In genomic region chr9:106685249-106686101, GRCm38 (mm10) we compare ENCODE assay signal across 8 mouse cellular contexts. TPM values are rescaled to one million over a fixed set of nuclear protein-coding genes. Genes with fewer than 3 reads are reported as not detected.
DNase-seq lines count a peak whose midpoint lies in the region; ATAC-seq and TF ChIP-seq lines count a peak whose summit lies in the region.

Tex264 (minus strand) TSS chr9:106685927.

- peak; percentile 91 for DNase-seq in CD4-positive helper T cell, adult 2 months (ENCODE audit: low read depth, low spot score)
- DNase-seq in brain, embryonic 14.5 days (ENCODE audit: low read depth), result peak; percentile 88
- peak; percentile 94 for DNase-seq in kidney, postnatal 10 days
- peak; percentile 34 to 57 (median 40) for DNase-seq in liver, embryonic 14.5 days (ENCODE audit: low read depth in 3 of 3, low spot score in 3 of 3)
- DNase-seq in neural tube, embryonic 11.5 days (ENCODE audit: low spot score), result peak; percentile 83
- peak; percentile 93 for DNase-seq in stomach, postnatal 0 days (ENCODE audit: low spot score)

- TF ChIP-seq CTCF in brain, embryonic 14.5 days (IDR thresholded peaks at IDR 0.05; ENCODE audit: borderline replicate concordance, extremely low read depth, insufficient read depth, insufficient read length), result no peak
- TF ChIP-seq CTCF in liver, embryonic 14.5 days (IDR thresholded peaks at IDR 0.05; ENCODE audit: low read depth), result no peak
- no peak for TF ChIP-seq CTCF in stomach, postnatal 0 days (IDR thresholded peaks at IDR 0.05; ENCODE audit: low read depth)

- peak within 1 kb of the TSS; percentile 65 for H3K4me3 ChIP-seq in erythroblast, embryonic 14.5 days (replicated peaks)
- H3K4me3 ChIP-seq in heart, embryonic 12.5 days, result peak within 1 kb of the TSS; percentile 87
- peak within 1 kb of the TSS; percentile 62 to 75 for H3K4me3 ChIP-seq in liver, embryonic 14.5 days (ENCODE audit: insufficient read depth in 1 of 2, low read depth in 2 of 2, low read length in 2 of 2)
- H3K4me3 ChIP-seq in neural tube, embryonic 11.5 days (ENCODE audit: low read depth, low read length), result peak within 1 kb of the TSS; percentile 78
- H3K4me3 ChIP-seq in stomach, postnatal 0 days (ENCODE audit: low read depth, low read length), result peak within 1 kb of the TSS; percentile 77

- peaks cover 5% of the 10 kb centered on the region for H3K27me3 ChIP-seq in erythroblast, embryonic 14.5 days (ENCODE audit: control insufficient read depth)
- H3K27me3 ChIP-seq in heart, embryonic 12.5 days (replicated peaks), result no peaks in the 10 kb centered on the region
- H3K27me3 ChIP-seq in liver, embryonic 14.5 days (ENCODE audit: control insufficient read depth, insufficient read depth, low read length), result no peaks in the 10 kb centered on the region
- no peaks in the 10 kb centered on the region for H3K27me3 ChIP-seq in neural tube, embryonic 11.5 days (ENCODE audit: control insufficient read depth, insufficient read depth, low read length)
- no peaks in the 10 kb centered on the region for H3K27me3 ChIP-seq in stomach, postnatal 0 days (ENCODE audit: control insufficient read depth, insufficient read depth, low read length)

- H3K4me1 ChIP-seq in erythroblast, embryonic 14.5 days (ENCODE audit: control insufficient read depth), result peaks cover 25% of the 10 kb centered on the region
- H3K4me1 ChIP-seq in heart, embryonic 12.5 days (replicated peaks), result peaks cover 16% of the 10 kb centered on the region
- peaks cover 8 to 9% of the 10 kb centered on the region in 2 experiments for H3K4me1 ChIP-seq in liver, embryonic 14.5 days (replicated peaks; ENCODE audit: control insufficient read depth in 2 of 2, insufficient read depth in 2 of 2, low read length in 1 of 2)
- H3K4me1 ChIP-seq in neural tube, embryonic 11.5 days (ENCODE audit: control insufficient read depth, insufficient read depth, low read length), result no peaks in the 10 kb centered on the region
- 0 out of 2 replicates have a peak, but pooled peaks cover 3% of the 10 kb centered on the region for H3K4me1 ChIP-seq in stomach, postnatal 0 days (replicated peaks; ENCODE audit: control insufficient read depth, insufficient read depth)

- no peak for TF ChIP-seq EP300 in liver, embryonic 14.5 days (IDR thresholded peaks at IDR 0.05; ENCODE audit: low read depth)
- TF ChIP-seq EP300 in stomach, postnatal 0 days (optimal IDR thresholded peaks at IDR 0.05), result no peak

- peak within 1 kb of the TSS; percentile 88 for H3K9ac ChIP-seq in heart, embryonic 12.5 days
- peak within 1 kb of the TSS; percentile 58 for H3K9ac ChIP-seq in liver, embryonic 14.5 days (replicated peaks)
- H3K9ac ChIP-seq in neural tube, embryonic 11.5 days (ENCODE audit: low read length), result peak within 1 kb of the TSS; percentile 77
- peak within 1 kb of the TSS; percentile 81 for H3K9ac ChIP-seq in stomach, postnatal 0 days (ENCODE audit: low read length)

- H3K9me3 ChIP-seq in erythroblast, embryonic 14.5 days (ENCODE audit: control insufficient read depth, low read length), result no peaks in the 10 kb centered on the region
- no peaks in the 10 kb centered on the region for H3K9me3 ChIP-seq in heart, embryonic 12.5 days (replicated peaks)
- H3K9me3 ChIP-seq in liver, embryonic 14.5 days (ENCODE audit: control insufficient read depth, low read length), result no peaks in the 10 kb centered on the region
- no peaks in the 10 kb centered on the region for H3K9me3 ChIP-seq in neural tube, embryonic 11.5 days (ENCODE audit: control insufficient read depth, low read length)
- no peaks in the 10 kb centered on the region for H3K9me3 ChIP-seq in stomach, postnatal 0 days (ENCODE audit: control insufficient read depth, low read length)

- H3K36me3 ChIP-seq in erythroblast, embryonic 14.5 days (ENCODE audit: control insufficient read depth), result no peaks in the 10 kb centered on the region; the same call in 1 of the 2 replicates
- peaks cover 17% of the 10 kb centered on the region for H3K36me3 ChIP-seq in heart, embryonic 12.5 days
- H3K36me3 ChIP-seq in liver, embryonic 14.5 days (replicated peaks; ENCODE audit: control insufficient read depth, insufficient read depth, low read depth), result no peaks in the 10 kb centered on the region
- H3K36me3 ChIP-seq in neural tube, embryonic 11.5 days (ENCODE audit: control insufficient read depth, insufficient read depth, low read length), result no peaks in the 10 kb centered on the region
- H3K36me3 ChIP-seq in stomach, postnatal 0 days (ENCODE audit: control insufficient read depth, insufficient read depth, low read length), result peaks cover 4% of the 10 kb centered on the region; the same call in 1 of the 2 replicates

- H3K27ac ChIP-seq in heart, embryonic 12.5 days (ENCODE audit: poor library complexity, severe bottlenecking), result peak within 1 kb of the TSS; percentile 71
- peak within 1 kb of the TSS; percentile 5; the same call in 1 of the 2 replicates for H3K27ac ChIP-seq in liver, embryonic 14.5 days
- no peak within 1 kb of the TSS for H3K27ac ChIP-seq in neural tube, embryonic 11.5 days (ENCODE audit: low read depth, low read length)
- H3K27ac ChIP-seq in stomach, postnatal 0 days (replicated peaks), result peak within 1 kb of the TSS; percentile 92

- under 1% methylated on average over 78 of the region's 86 CpGs for WGBS in heart, embryonic 12.5 days
- under 1% methylated on average over 81 of the region's 86 CpGs for WGBS in liver, embryonic 14.5 days (ENCODE audit: insufficient replicate concordance)
- WGBS in neural tube, embryonic 11.5 days, result 0% methylated on average over 55 of the region's 86 CpGs
- WGBS in stomach, postnatal 0 days, result under 1% methylated on average over 59 of the region's 86 CpGs

- peak within 1 kb of the TSS; percentile 96 for H3K4me2 ChIP-seq in heart, embryonic 12.5 days
- H3K4me2 ChIP-seq in liver, embryonic 14.5 days (ENCODE audit: low read depth), result peak within 1 kb of the TSS; percentile 98
- peak within 1 kb of the TSS; percentile 73 for H3K4me2 ChIP-seq in neural tube, embryonic 11.5 days (ENCODE audit: low read depth)
- peak within 1 kb of the TSS; percentile 93 for H3K4me2 ChIP-seq in stomach, postnatal 0 days (replicated peaks; ENCODE audit: low read depth)

- peak; percentile 52; the same call in 1 of the 2 replicates for TF ChIP-seq POLR2A in brain, embryonic 14.5 days (IDR thresholded peaks at IDR 0.05; ENCODE audit: borderline replicate concordance, extremely low read depth, insufficient read depth, insufficient read length, poor library complexity, severe bottlenecking)

- peak; percentile 94 for ATAC-seq in heart, embryonic 12.5 days (ENCODE audit: insufficient number of reproducible peaks, low FRiP score)
- ATAC-seq in liver, embryonic 14.5 days (ENCODE audit: insufficient read depth), result peak; percentile 83
- peak; percentile 78 for ATAC-seq in neural tube, embryonic 11.5 days (ENCODE audit: insufficient read depth, low FRiP score, low TSS enrichment)
- peak; percentile 93 for ATAC-seq in stomach, postnatal 0 days (ENCODE audit: low FRiP score, low TSS enrichment)

RNA-seq across cellular contexts. Expression of gene Tex264, which starts in this region (rescaled TPM):
- polyA plus RNA-seq in brain, embryonic 14.5 days (2012; rRNA removed), result 50.2 and 53.1 TPM in 2 replicates
- 0.63 and 0.69 TPM in 2 replicates for polyA plus RNA-seq in erythroblast, embryonic 14.5 days (2012)
- 37.3 and 39.4 TPM in 2 replicates for polyA plus RNA-seq in heart, embryonic 12.5 days (2016; fragmentation: Nextera tagmentation; extraction: Ambion mirVana)
- 9.4 and 11.3 TPM in 2 replicates for polyA plus RNA-seq in liver, embryonic 14.5 days (2012; rRNA removed)
- 11.5 and 12.1 TPM in 2 replicates for polyA plus RNA-seq in liver, embryonic 14.5 days (2014; fragmentation: Nextera tagmentation; extraction: Ambion mirVana)
- polyA plus RNA-seq in neural tube, embryonic 11.5 days (2014; fragmentation: Nextera tagmentation; extraction: Ambion mirVana), result 31.8 and 38.5 TPM in 2 replicates
- 79.7 and 87.8 TPM in 2 replicates for polyA plus RNA-seq in stomach, postnatal 0 days (2015; fragmentation: Nextera tagmentation; extraction: Ambion mirVana)

Comparison
In these comparisons a context has a peak if more than half of its experiments do, and no peak if none do; other contexts are left out.
1. DNase-seq: peak in every context shown above with its lines; median percentile 94 in kidney, postnatal 10 days; 93 in stomach, postnatal 0 days; 91 in CD4-positive helper T cell, adult 2 months; 88 in brain, embryonic 14.5 days; 83 in neural tube, embryonic 11.5 days; 40 in liver, embryonic 14.5 days.